16 mouse cellular contexts compared by ENCODE assay signal in genomic region chr6:38917415-38917814, GRCm38 (mm10). TPM values are rescaled to one million over a fixed set of nuclear protein-coding genes. Genes with fewer than 3 reads are reported as not detected.
DNase-seq lines count a peak whose midpoint lies in the region; ATAC-seq and TF ChIP-seq lines count a peak whose summit lies in the region.
"Had no signal": no experiment of that assay in that cellular context is flagged by ENCODE, and none has a peak within 500 bp of the region (broad histone marks: within the 10 kb centered on the region; RNA-seq: fewer than 3 reads in every experiment).

No protein-coding gene starts in this region.

- WGBS in heart, embryonic 10.5 days = 42% methylated on average over 3 of the region's 3 CpGs
- 63% methylated on average over 3 of the region's 3 CpGs for WGBS in liver, embryonic 11.5 days
- WGBS in liver, embryonic 15.5 days (ENCODE audit: insufficient replicate concordance) = 45% methylated on average over 3 of the region's 3 CpGs
- WGBS in stomach, embryonic 16.5 days = 39% methylated on average over 3 of the region's 3 CpGs
- 76% methylated on average over 3 of the region's 3 CpGs for WGBS in hindbrain, embryonic 12.5 days

- peaks cover 52% of the 10 kb centered on the region for H3K4me1 ChIP-seq in heart, embryonic 10.5 days
- peaks cover 80% of the 10 kb centered on the region for H3K4me1 ChIP-seq in liver, embryonic 11.5 days (replicated peaks; ENCODE audit: control insufficient read depth, insufficient read depth, low read length)
- peaks cover 100% of the 10 kb centered on the region for H3K4me1 ChIP-seq in liver, embryonic 15.5 days (replicated peaks)
- H3K4me1 ChIP-seq in stomach, embryonic 16.5 days (ENCODE audit: control insufficient read depth, insufficient read depth, low read length) = peaks cover 24% of the 10 kb centered on the region; the same call in 1 of the 2 replicates
- H3K4me1 ChIP-seq in hindbrain, embryonic 12.5 days = 0 out of 2 replicates have a peak, but pooled peaks cover 9% of the 10 kb centered on the region
- H3K4me1 ChIP-seq: limb, embryonic 10.5 days had no signal

- TF ChIP-seq CTCF in gastrocnemius, adult 2 months (IDR thresholded peaks at IDR 0.05) = no peak

- no peak for ATAC-seq in liver, embryonic 11.5 days (replicated peaks; ENCODE audit: low FRiP score)
- no peak for ATAC-seq in liver, embryonic 15.5 days (ENCODE audit: insufficient read depth)
- peak; percentile 51; the same call in 1 of the 2 replicates for ATAC-seq in stomach, embryonic 16.5 days (ENCODE audit: insufficient read depth, low FRiP score)
- ATAC-seq in hindbrain, embryonic 12.5 days (ENCODE audit: low FRiP score) = no peak
- ATAC-seq: forebrain, embryonic 16.5 days had no signal

- H3K4me3 ChIP-seq in heart, embryonic 10.5 days = no peak overlapping the region
- no peak overlapping the region for H3K4me3 ChIP-seq in liver, embryonic 11.5 days (ENCODE audit: low read depth, low read length)
- H3K4me3 ChIP-seq in liver, embryonic 15.5 days (replicated peaks) = no peak overlapping the region
- no peak overlapping the region for H3K4me3 ChIP-seq in stomach, embryonic 16.5 days (replicated peaks; ENCODE audit: low read length)
- no peak overlapping the region for H3K4me3 ChIP-seq in hindbrain, embryonic 12.5 days
- H3K4me3 ChIP-seq in gastrocnemius, adult 2 months = no peak overlapping the region
- H3K4me3 ChIP-seq: layer of hippocampus, adult 2 months; limb, embryonic 10.5 days; neural tube, embryonic 13.5 days had no signal

- H3K9ac ChIP-seq in liver, embryonic 11.5 days (ENCODE audit: low read depth, low read length) = peak overlapping the region; percentile 22; the same call in 1 of the 2 replicates
- peak overlapping the region; percentile 41 for H3K9ac ChIP-seq in liver, embryonic 15.5 days
- H3K9ac ChIP-seq in stomach, embryonic 16.5 days (ENCODE audit: low read length) = no peak overlapping the region
- H3K9ac ChIP-seq in hindbrain, embryonic 12.5 days = no peak overlapping the region
- H3K9ac ChIP-seq: neural tube, embryonic 13.5 days had no signal

- no peaks in the 10 kb centered on the region for H3K9me3 ChIP-seq in heart, embryonic 10.5 days
- H3K9me3 ChIP-seq in liver, embryonic 11.5 days (ENCODE audit: control insufficient read depth, low read length) = no peaks in the 10 kb centered on the region
- no peaks in the 10 kb centered on the region for H3K9me3 ChIP-seq in liver, embryonic 15.5 days (replicated peaks)
- H3K9me3 ChIP-seq in stomach, embryonic 16.5 days (replicated peaks; ENCODE audit: control insufficient read depth, low read length) = no peaks in the 10 kb centered on the region
- no peaks in the 10 kb centered on the region for H3K9me3 ChIP-seq in hindbrain, embryonic 12.5 days (replicated peaks)
- H3K9me3 ChIP-seq: limb, embryonic 10.5 days; neural tube, embryonic 13.5 days had no signal

- H3K36me3 ChIP-seq in heart, embryonic 10.5 days = no peaks in the 10 kb centered on the region
- no peaks in the 10 kb centered on the region for H3K36me3 ChIP-seq in liver, embryonic 11.5 days (ENCODE audit: control insufficient read depth, insufficient read depth, low read length)
- no peaks in the 10 kb centered on the region for H3K36me3 ChIP-seq in liver, embryonic 15.5 days (replicated peaks)
- no peaks in the 10 kb centered on the region for H3K36me3 ChIP-seq in stomach, embryonic 16.5 days (ENCODE audit: control insufficient read depth, insufficient read depth, low read length)
- no peaks in the 10 kb centered on the region for H3K36me3 ChIP-seq in hindbrain, embryonic 12.5 days
- H3K36me3 ChIP-seq: limb, embryonic 10.5 days; neural tube, embryonic 13.5 days had no signal

- H3K27ac ChIP-seq in heart, embryonic 10.5 days = peak overlapping the region; percentile 56; the same call in 1 of the 2 replicates
- H3K27ac ChIP-seq in liver, embryonic 11.5 days (ENCODE audit: low read depth, low read length) = peak overlapping the region; percentile 41; the same call in 1 of the 2 replicates
- H3K27ac ChIP-seq in liver, embryonic 15.5 days (replicated peaks) = peak overlapping the region; percentile 100
- H3K27ac ChIP-seq in stomach, embryonic 16.5 days (ENCODE audit: low read length) = peak overlapping the region; percentile 87; the same call in 1 of the 2 replicates
- H3K27ac ChIP-seq in hindbrain, embryonic 12.5 days = no peak overlapping the region
- H3K27ac ChIP-seq in gastrocnemius, adult 2 months = no peak overlapping the region
- H3K27ac ChIP-seq: layer of hippocampus, adult 2 months; limb, embryonic 10.5 days; neural tube, embryonic 13.5 days had no signal

- H3K27me3 ChIP-seq in heart, embryonic 10.5 days (ENCODE audit: insufficient read depth, poor library complexity, severe bottlenecking) = no peaks in the 10 kb centered on the region
- 0 out of 2 replicates have a peak, but pooled peaks cover 2% of the 10 kb centered on the region for H3K27me3 ChIP-seq in liver, embryonic 11.5 days (replicated peaks; ENCODE audit: control insufficient read depth, insufficient read depth, low read length)
- H3K27me3 ChIP-seq in liver, embryonic 15.5 days = no peaks in the 10 kb centered on the region
- H3K27me3 ChIP-seq in stomach, embryonic 16.5 days (ENCODE audit: control insufficient read depth, insufficient read depth, low read length) = no peaks in the 10 kb centered on the region
- no peaks in the 10 kb centered on the region for H3K27me3 ChIP-seq in hindbrain, embryonic 12.5 days
- H3K27me3 ChIP-seq: neural tube, embryonic 13.5 days had no signal

- intact Hi-C loops in gastrocnemius, adult 2 months (cut with DNase I) = no loop called here

- no peak for DNase-seq in heart, embryonic 10.5 days (ENCODE audit: low spot score)
- no peak for DNase-seq in heart, adult 8-10 months (ENCODE audit: low spot score)
- DNase-seq in liver, embryonic 11.5 days (ENCODE audit: low spot score) = no peak
- DNase-seq in liver = no peak
- no peak for DNase-seq in gastrocnemius, adult 2 months
- DNase-seq: adrenal gland, postnatal 14 days; cerebellum, adult 9-11 months; embryo, embryonic 11 days; gastrocnemius, postnatal 10 days had no signal

- H3K4me2 ChIP-seq in liver, embryonic 11.5 days = no peak overlapping the region
- peak overlapping the region; percentile 68 for H3K4me2 ChIP-seq in liver, embryonic 15.5 days
- no peak overlapping the region for H3K4me2 ChIP-seq in stomach, embryonic 16.5 days (ENCODE audit: low read depth, low read length)
- no peak overlapping the region for H3K4me2 ChIP-seq in hindbrain, embryonic 12.5 days (replicated peaks)
- H3K4me2 ChIP-seq: neural tube, embryonic 13.5 days had no signal

RNA-seq across cellular contexts. Expression of gene Hipk2, which starts 41.5 kb away (rescaled TPM):
- polyA plus RNA-seq in heart, embryonic 10.5 days (2016; fragmentation: Nextera tagmentation; extraction: Ambion mirVana) = 15.9 and 20.1 TPM in 2 replicates
- 100 to 1,000 TPM in 3 of 4 experiments, 10 to 100 TPM in 1; 94.2 to 109 (median 105) TPM for total RNA-seq in heart, adult 8-10 months (2022)
- polyA plus RNA-seq in liver, embryonic 11.5 days (2014; fragmentation: Nextera tagmentation; extraction: Ambion mirVana) = 21.4 and 27.4 TPM in 2 replicates
- polyA plus RNA-seq in liver, embryonic 15.5 days (2015; fragmentation: Nextera tagmentation; extraction: Ambion mirVana) = 18.0 and 23.4 TPM in 2 replicates
- 21.5 and 21.6 TPM in 2 replicates for polyA plus RNA-seq in stomach, embryonic 16.5 days (2015; fragmentation: Nextera tagmentation; extraction: Ambion mirVana)
- polyA plus RNA-seq in hindbrain, embryonic 12.5 days (2016; fragmentation: Nextera tagmentation; extraction: Ambion mirVana) = 32.4 and 37.5 TPM in 2 replicates
- 100 to 1,000 TPM in 1 of 2 experiments, 10 to 100 TPM in 1; 56.2 to 120 TPM for total RNA-seq in gastrocnemius, adult 2 months (2021)

RNA-seq across cellular contexts. Expression of gene Tbxas1, which starts 42.2 kb away (rescaled TPM):
- 1.4 and 1.5 TPM in 2 replicates for polyA plus RNA-seq in heart, embryonic 10.5 days (2016; fragmentation: Nextera tagmentation; extraction: Ambion mirVana)
- total RNA-seq in heart, adult 8-10 months (2022) = 1 to 10 TPM in 3 of 4 experiments, under 1 TPM in 1; 0.87 to 3.9 (median 1.6) TPM
- polyA plus RNA-seq in liver, embryonic 11.5 days (2014; fragmentation: Nextera tagmentation; extraction: Ambion mirVana) = 11.5 and 12.0 TPM in 2 replicates
- polyA plus RNA-seq in liver, embryonic 15.5 days (2015; fragmentation: Nextera tagmentation; extraction: Ambion mirVana) = 9.0 and 10.4 TPM in 2 replicates
- 4.4 TPM in 2 replicates for polyA plus RNA-seq in stomach, embryonic 16.5 days (2015; fragmentation: Nextera tagmentation; extraction: Ambion mirVana)
- 1.7 and 1.8 TPM in 2 replicates for polyA plus RNA-seq in hindbrain, embryonic 12.5 days (2016; fragmentation: Nextera tagmentation; extraction: Ambion mirVana)
- under 1 TPM; 0.64 to 0.79 TPM for total RNA-seq in gastrocnemius, adult 2 months (2021)

Comparison
In these comparisons a context has a peak if more than half of its experiments do, and no peak if none do; other contexts are left out.
1. H3K27ac ChIP-seq: peak in heart, embryonic 10.5 days (single experiment), liver, embryonic 11.5 days (single experiment), liver, embryonic 15.5 days (single experiment) and stomach, embryonic 16.5 days (single experiment); none in hindbrain, embryonic 12.5 days (single experiment) and gastrocnemius, adult 2 months (single experiment).
2. H3K9ac ChIP-seq: peak in liver, embryonic 11.5 days (single experiment) and liver, embryonic 15.5 days (single experiment); none in stomach, embryonic 16.5 days (single experiment) and hindbrain, embryonic 12.5 days (single experiment).